Comparison of ENCODE assay signal across 11 mouse cellular contexts in the genomic region with DNA sequence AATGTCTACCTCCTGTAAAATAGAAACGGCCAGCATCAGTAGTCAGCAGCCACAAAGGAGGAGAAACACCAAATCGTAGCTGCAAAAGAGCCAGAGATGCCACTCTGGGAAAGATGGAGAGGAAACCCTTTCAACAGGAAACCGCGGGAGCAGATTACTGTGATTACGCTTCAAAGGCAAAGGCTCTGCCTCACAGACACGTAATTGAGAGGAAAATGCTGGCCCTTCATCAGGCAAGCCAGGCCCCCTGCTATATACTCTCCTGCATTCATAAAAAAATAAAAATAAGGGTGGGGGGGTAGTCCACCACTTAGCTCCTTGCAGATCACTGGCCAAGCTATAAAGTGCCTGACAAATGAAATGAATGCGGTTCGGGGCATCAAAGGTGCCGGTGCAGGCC. TPM values are rescaled to one million over a fixed set of nuclear protein-coding genes. Genes with fewer than 3 reads are reported as not detected.
DNase-seq lines count a peak whose midpoint lies in the region; ATAC-seq and TF ChIP-seq lines count a peak whose summit lies in the region.
"Had no signal": no experiment of that assay in that cellular context is flagged by ENCODE, and none has a peak within 500 bp of the region (broad histone marks: within the 10 kb centered on the region; RNA-seq: fewer than 3 reads in every experiment).

No protein-coding gene starts in this region.

- DNase-seq in forebrain, embryonic 10.5 days (ENCODE audit: extremely low spot score, low spot score): no peak
- DNase-seq in forebrain, embryonic 11.5 days (ENCODE audit: low spot score): no peak
- no peak for DNase-seq in lung, postnatal 14 days
- DNase-seq in midbrain, postnatal 0 days (ENCODE audit: low spot score): no peak
- no peak for DNase-seq in left cerebral cortex, adult 9 months (ENCODE audit: low spot score in 2 of 2)
- DNase-seq in right cerebral cortex, postnatal 25 days: no peak
- DNase-seq: B cell, adult 2 months; cerebellum, adult 8-10 months had no signal

- ATAC-seq in forebrain, embryonic 11.5 days (replicated peaks; ENCODE audit: low FRiP score): no peak
- ATAC-seq in lung, embryonic 15.5 days (ENCODE audit: borderline replicate concordance, extremely low read depth, low FRiP score, low TSS enrichment): no peak
- no peak for ATAC-seq in forebrain, embryonic 13.5 days
- ATAC-seq in midbrain, postnatal 0 days (ENCODE audit: low FRiP score): no peak

- H3K4me3 ChIP-seq in forebrain, embryonic 10.5 days: no peak overlapping the region
- H3K4me3 ChIP-seq in forebrain, embryonic 11.5 days (ENCODE audit: low read depth, low read length): no peak overlapping the region
- no peak overlapping the region for H3K4me3 ChIP-seq in lung, embryonic 15.5 days
- H3K4me3 ChIP-seq in forebrain, embryonic 13.5 days: no peak overlapping the region
- no peak overlapping the region for H3K4me3 ChIP-seq in midbrain, postnatal 0 days (ENCODE audit: low read depth, low read length)
- H3K4me3 ChIP-seq: left cerebral cortex, adult 2 months had no signal

- H3K36me3 ChIP-seq in forebrain, embryonic 10.5 days (replicated peaks): peaks cover 57% of the 10 kb centered on the region
- no peaks in the 10 kb centered on the region; the same call in 1 of the 2 replicates for H3K36me3 ChIP-seq in forebrain, embryonic 11.5 days (ENCODE audit: control insufficient read depth, insufficient read depth, low read length)
- peaks cover 3% of the 10 kb centered on the region for H3K36me3 ChIP-seq in lung, embryonic 15.5 days
- H3K36me3 ChIP-seq in forebrain, embryonic 13.5 days (ENCODE audit: poor library complexity, severe bottlenecking): 0 out of 2 replicates have a peak, but pooled peaks cover 2% of the 10 kb centered on the region
- H3K36me3 ChIP-seq in midbrain, postnatal 0 days (ENCODE audit: insufficient read depth, low read length): no peaks in the 10 kb centered on the region

- TF ChIP-seq CTCF in midbrain, postnatal 0 days (IDR thresholded peaks at IDR 0.05): no peak

- WGBS in forebrain, embryonic 10.5 days: 49% methylated on average over 9 of the region's 9 CpGs
- 40% methylated on average over 9 of the region's 9 CpGs for WGBS in forebrain, embryonic 11.5 days
- WGBS in lung, embryonic 15.5 days: 32% methylated on average over 9 of the region's 9 CpGs
- WGBS in forebrain, embryonic 13.5 days: 15% methylated on average over 9 of the region's 9 CpGs
- WGBS in midbrain, postnatal 0 days: 15% methylated on average over 9 of the region's 9 CpGs

- H3K27ac ChIP-seq in forebrain, embryonic 10.5 days: peak overlapping the region; percentile 82
- H3K27ac ChIP-seq in forebrain, embryonic 11.5 days (ENCODE audit: low read depth, low read length): no peak overlapping the region
- 0 out of 2 replicates have a peak overlapping the region, but pooled peaks have one; percentile 1 for H3K27ac ChIP-seq in lung, embryonic 15.5 days
- peak overlapping the region; percentile 93 for H3K27ac ChIP-seq in forebrain, embryonic 13.5 days
- H3K27ac ChIP-seq in midbrain, postnatal 0 days (ENCODE audit: low read depth, low read length): peak overlapping the region; percentile 43; the same call in 1 of the 2 replicates
- H3K27ac ChIP-seq: left cerebral cortex, adult 2 months had no signal

- H3K9me3 ChIP-seq in forebrain, embryonic 10.5 days: no peaks in the 10 kb centered on the region
- no peaks in the 10 kb centered on the region for H3K9me3 ChIP-seq in forebrain, embryonic 11.5 days (ENCODE audit: control insufficient read depth, low read length)
- H3K9me3 ChIP-seq in lung, embryonic 15.5 days: no peaks in the 10 kb centered on the region
- H3K9me3 ChIP-seq in forebrain, embryonic 13.5 days (replicated peaks): no peaks in the 10 kb centered on the region
- H3K9me3 ChIP-seq in midbrain, postnatal 0 days (ENCODE audit: low read length): no peaks in the 10 kb centered on the region

- no peaks in the 10 kb centered on the region for H3K27me3 ChIP-seq in forebrain, embryonic 10.5 days (ENCODE audit: poor library complexity, severe bottlenecking)
- no peaks in the 10 kb centered on the region for H3K27me3 ChIP-seq in forebrain, embryonic 11.5 days (ENCODE audit: control insufficient read depth, insufficient read depth, low read length)
- H3K27me3 ChIP-seq in lung, embryonic 15.5 days: no peaks in the 10 kb centered on the region
- H3K27me3 ChIP-seq in forebrain, embryonic 13.5 days: no peaks in the 10 kb centered on the region
- no peaks in the 10 kb centered on the region for H3K27me3 ChIP-seq in midbrain, postnatal 0 days (ENCODE audit: insufficient read depth, low read length)

- H3K4me2 ChIP-seq in forebrain, embryonic 11.5 days (ENCODE audit: low read depth, low read length, severe bottlenecking): no peak overlapping the region
- H3K4me2 ChIP-seq in lung, embryonic 15.5 days: 0 out of 2 replicates have a peak overlapping the region, but pooled peaks have one; percentile 14
- H3K4me2 ChIP-seq in forebrain, embryonic 13.5 days: peak overlapping the region; percentile 51
- H3K4me2 ChIP-seq in midbrain, postnatal 0 days (ENCODE audit: low read depth, low read length, poor library complexity, severe bottlenecking): no peak overlapping the region

- H3K4me1 ChIP-seq in forebrain, embryonic 10.5 days: peaks cover 74% of the 10 kb centered on the region
- H3K4me1 ChIP-seq in forebrain, embryonic 11.5 days (replicated peaks; ENCODE audit: control insufficient read depth, insufficient read depth, low read length): peaks cover 24% of the 10 kb centered on the region
- peaks cover 65% of the 10 kb centered on the region for H3K4me1 ChIP-seq in lung, embryonic 15.5 days
- peaks cover 87% of the 10 kb centered on the region for H3K4me1 ChIP-seq in forebrain, embryonic 13.5 days
- H3K4me1 ChIP-seq in midbrain, postnatal 0 days (ENCODE audit: insufficient read depth, low read length): peaks cover 24% of the 10 kb centered on the region; the same call in 1 of the 2 replicates

- no peak overlapping the region; the same call in 1 of the 2 replicates for H3K9ac ChIP-seq in forebrain, embryonic 11.5 days (ENCODE audit: low read length)
- H3K9ac ChIP-seq in lung, embryonic 15.5 days: no peak overlapping the region
- peak overlapping the region; percentile 27 for H3K9ac ChIP-seq in forebrain, embryonic 13.5 days
- no peak overlapping the region for H3K9ac ChIP-seq in midbrain, postnatal 0 days (replicated peaks; ENCODE audit: low read length, poor library complexity, severe bottlenecking)

RNA-seq across cellular contexts. Expression of gene Arid1a, which starts 28.3 kb away (rescaled TPM):
- 35.3 and 38.8 TPM in 2 replicates for polyA plus RNA-seq in forebrain, embryonic 10.5 days (2016; fragmentation: Nextera tagmentation; extraction: Ambion mirVana)
- 54.2 and 56.6 TPM in 2 replicates for polyA plus RNA-seq in forebrain, embryonic 11.5 days (2014; fragmentation: Nextera tagmentation; extraction: Ambion mirVana)
- 26.9 and 29.4 TPM in 2 replicates for polyA plus RNA-seq in lung, embryonic 15.5 days (2015; fragmentation: Nextera tagmentation; extraction: Ambion mirVana)
- 44.7 and 48.9 TPM in 2 replicates for polyA plus RNA-seq in forebrain, embryonic 13.5 days (2015; fragmentation: Nextera tagmentation; extraction: Ambion mirVana)
- total RNA-seq in midbrain, postnatal 0 days (2014; rRNA removed): 59.1 and 66.2 TPM in 2 replicates
- polyA plus RNA-seq in midbrain, postnatal 0 days (2015; fragmentation: Nextera tagmentation; extraction: Ambion mirVana): 16.7 and 19.5 TPM in 2 replicates

RNA-seq across cellular contexts. Expression of gene Pigv, which starts 55.8 kb away (rescaled TPM):
- polyA plus RNA-seq in forebrain, embryonic 10.5 days (2016; fragmentation: Nextera tagmentation; extraction: Ambion mirVana): 16.3 and 17.3 TPM in 2 replicates
- 17.2 and 17.8 TPM in 2 replicates for polyA plus RNA-seq in forebrain, embryonic 11.5 days (2014; fragmentation: Nextera tagmentation; extraction: Ambion mirVana)
- polyA plus RNA-seq in lung, embryonic 15.5 days (2015; fragmentation: Nextera tagmentation; extraction: Ambion mirVana): 18.4 and 20.2 TPM in 2 replicates
- 13.6 and 14.5 TPM in 2 replicates for polyA plus RNA-seq in forebrain, embryonic 13.5 days (2015; fragmentation: Nextera tagmentation; extraction: Ambion mirVana)
- 8.9 and 15.9 TPM in 2 replicates for total RNA-seq in midbrain, postnatal 0 days (2014; rRNA removed)
- polyA plus RNA-seq in midbrain, postnatal 0 days (2015; fragmentation: Nextera tagmentation; extraction: Ambion mirVana): 13.5 and 14.8 TPM in 2 replicates

Comparison
In these comparisons a context has a peak if more than half of its experiments do, and no peak if none do; other contexts are left out.
1. H3K4me2 ChIP-seq: peak in lung, embryonic 15.5 days (single experiment) and forebrain, embryonic 13.5 days (single experiment); none in forebrain, embryonic 11.5 days (single experiment) and midbrain, postnatal 0 days (single experiment).